Mouse (Mus musculus) hindbrain, embryonic 14.5 days (tissue): ENCODE data around the gene Rexo2. TPM values are rescaled to one million over a fixed set of nuclear protein-coding genes. Genes with fewer than 3 reads are reported as not detected.
A peak's percentile ranks its signal among the peaks of the same experiment; 100 is the strongest.

ENCODE experiments used
- ATAC-seq: fragments of 200-750 bp; cut with Nextera tagmentation; 2 replicates; pipeline ENCODE4 v1.8.0; 2017; ENCODE audit warnings: moderate number of reproducible peaks, mild to moderate bottlenecking, moderate TSS enrichment, moderate library complexity; ENCODE audit not compliant: low FRiP score
- DNase-seq: peaks from one replicate; pipeline ENCODE4 v3.0.0-alpha.2; 2015; ENCODE audit warnings: low spot score
- H3K27ac ChIP-seq: fragments of 300-500 bp; sonication (generic); 2 replicates; pipeline ENCODE4 v1.5.1; 2014; ENCODE audit warnings: mild to moderate bottlenecking, moderate library complexity
- H3K27me3 ChIP-seq: fragments of 300-500 bp; sonication (generic); 2 replicates; pipeline ENCODE4 v1.6.1; 2014; ENCODE audit warnings: mild to moderate bottlenecking, low read length, mixed read lengths; ENCODE audit not compliant: control insufficient read depth, insufficient read depth
- H3K36me3 ChIP-seq: fragments of 300-500 bp; sonication (generic); replicated peaks from 2 replicates; pipeline ENCODE4 v1.6.1; 2014; ENCODE audit not compliant: control insufficient read depth, insufficient read depth
- H3K4me1 ChIP-seq: fragments of 300-500 bp; sonication (generic); replicated peaks from 2 replicates; pipeline ENCODE4 v1.6.1; 2014; ENCODE audit warnings: antibody characterized with exemption, low read length, mixed read lengths; ENCODE audit not compliant: control insufficient read depth, insufficient read depth
- H3K4me2 ChIP-seq: fragments of 300-500 bp; sonication (generic); replicated peaks from 2 replicates; pipeline ENCODE4 v1.6.1; 2014; ENCODE audit warnings: mild to moderate bottlenecking, moderate library complexity
- H3K4me3 ChIP-seq: fragments of 300-500 bp; sonication (generic); replicated peaks from 2 replicates; pipeline ENCODE4 v1.5.1; 2014; ENCODE audit warnings: mild to moderate bottlenecking, low read length
- H3K9ac ChIP-seq: fragments of 300-500 bp; sonication (generic); 2 replicates; pipeline ENCODE4 v1.6.1; 2014
- H3K9me3 ChIP-seq: fragments of 300-500 bp; sonication (generic); 2 replicates; pipeline ENCODE4 v1.6.1; 2016; ENCODE audit warnings: low read length; ENCODE audit not compliant: control insufficient read depth
- WGBS: fragments of 180-500 bp; shearing (Covaris S2); extraction: QIAGEN DNeasy Blood & Tissue Kit; methylation state at CpG from one replicate; pipeline ENCODE4 v1.1.7; 2014; 5-methylcytosine and 5-hydroxymethylcytosine counted together
- polyA plus RNA-seq: library from polyadenylated mRNA; unstranded; fragments of >200 nt; fragmentation: Nextera tagmentation; extraction: Ambion mirVana; gene quantifications from 2 replicates; pipeline ENCODE4 v1.2.1, GENCODE M21; 2014

The Rexo2 gene
- polyA plus RNA-seq, 1 experiment from 2014 or later = 83.7 TPM

- no peaks in the 10 kb centered on the region for H3K9me3 ChIP-seq
- 0 out of 2 replicates have a peak overlapping the region, but pooled peaks have one; percentile 26 for H3K27ac ChIP-seq
- no peak overlapping the region for H3K4me3 ChIP-seq
- no peak for ATAC-seq
- H3K27me3 ChIP-seq = no peaks in the 10 kb centered on the region
- 60% methylated on average over 8 of the region's 8 CpGs for WGBS
- H3K36me3 ChIP-seq = no peaks in the 10 kb centered on the region
- H3K9ac ChIP-seq = no peak overlapping the region
- H3K4me2 ChIP-seq = no peak overlapping the region
- DNase-seq = no peak
- H3K4me1 ChIP-seq = no peaks in the 10 kb centered on the region
These were observed 24.4 kb upstream of the Rexo2 start for GRCm38 (mm10) chr9:48504741-48505365.

- ATAC-seq = no peak
These were observed 22.6 kb upstream of the Rexo2 start for GRCm38 (mm10) chr9:48503001-48503400.

GRCm38 (mm10) chr9:48501192-48501591 is 20.8 kb upstream of the Rexo2 start:
- no peaks in the 10 kb centered on the region for H3K36me3 ChIP-seq
- no peaks in the 10 kb centered on the region for H3K27me3 ChIP-seq
- peaks cover 2% of the 10 kb centered on the region for H3K4me1 ChIP-seq
- WGBS = 85% methylated on average over 7 of the region's 7 CpGs
- ATAC-seq (no peak), DNase-seq (no peak)
- no peak overlapping the region for H3K9ac ChIP-seq
- no peaks in the 10 kb centered on the region for H3K9me3 ChIP-seq
- no peak overlapping the region for H3K4me3 ChIP-seq
- H3K4me2 ChIP-seq = no peak overlapping the region
- no peak overlapping the region for H3K27ac ChIP-seq

More at GRCm38 (mm10) chr9:48503001-48503400, 22.6 kb upstream of the Rexo2 start:
- no peaks in the 10 kb centered on the region for H3K4me1 ChIP-seq
- WGBS = 78% methylated on average over 2 of the region's 2 CpGs
- no peaks in the 10 kb centered on the region for H3K9me3 ChIP-seq
- H3K4me3 ChIP-seq = no peak overlapping the region
- no peak overlapping the region for H3K4me2 ChIP-seq
- H3K9ac ChIP-seq = no peak overlapping the region
- no peaks in the 10 kb centered on the region for H3K36me3 ChIP-seq
- no peak for DNase-seq
- H3K27me3 ChIP-seq = no peaks in the 10 kb centered on the region
- no peak overlapping the region for H3K27ac ChIP-seq

GRCm38 (mm10) chr9:48495548-48495932 is 15.1 kb upstream of the Rexo2 start:
- Histone ChIP-seq H3K4me1 (peaks cover 24% of the 10 kb centered on the region), H3K27ac (peak overlapping the region; percentile 94), H3K27me3 (no peaks in the 10 kb centered on the region), H3K9ac (peak overlapping the region; percentile 95), H3K4me3 (peak overlapping the region; percentile 95), H3K4me2 (peak overlapping the region; percentile 73), H3K36me3 (peaks cover 27% of the 10 kb centered on the region), H3K9me3 (no peaks in the 10 kb centered on the region)
- WGBS = 3% methylated on average over 34 of the region's 34 CpGs
- DNase-seq = peak; percentile 50
- peak; percentile 71 for ATAC-seq

- no peaks in the 10 kb centered on the region for H3K27me3 ChIP-seq
- H3K36me3 ChIP-seq = peaks cover 31% of the 10 kb centered on the region
- peak within 1 kb of the TSS; percentile 94 for H3K27ac ChIP-seq
- H3K9ac ChIP-seq = peak within 1 kb of the TSS; percentile 95
- WGBS = under 1% methylated on average over 72 of the region's 72 CpGs
- H3K4me2 ChIP-seq = peak within 1 kb of the TSS; percentile 75
- H3K4me1 ChIP-seq = peaks cover 24% of the 10 kb centered on the region
- peak within 1 kb of the TSS; percentile 95 for H3K4me3 ChIP-seq
- peak; percentile 99 for ATAC-seq
- H3K9me3 ChIP-seq = no peaks in the 10 kb centered on the region
- peak; percentile 97 for DNase-seq
These were observed 14.6 kb upstream of the Rexo2 start, which contains the start of the genes Rbm7 and Gm5617 for GRCm38 (mm10) chr9:48494817-48495547. TSS of gene Rbm7 (minus strand) at chr9:48495299. TSS of gene Gm5617 (plus strand) at chr9:48495442.

- no peak overlapping the region for H3K27ac ChIP-seq
- no peak for ATAC-seq
- 0 out of 2 replicates have a peak, but pooled peaks cover 12% of the 10 kb centered on the region for H3K36me3 ChIP-seq
- no peak for DNase-seq
- H3K4me3 ChIP-seq = peak overlapping the region; percentile 85
- H3K4me2 ChIP-seq = peak overlapping the region; percentile 86
- no peaks in the 10 kb centered on the region for H3K27me3 ChIP-seq
- WGBS = 41% methylated on average over 20 of the region's 20 CpGs
- no peak overlapping the region; the same call in 1 of the 2 replicates for H3K9ac ChIP-seq
- no peaks in the 10 kb centered on the region for H3K4me1 ChIP-seq
- H3K9me3 ChIP-seq = no peaks in the 10 kb centered on the region
These were observed 1.1 kb upstream of the Rexo2 start for GRCm38 (mm10) chr9:48481214-48482134.

GRCm38 (mm10) chr9:48479838-48480410 is 499 bp downstream of the Rexo2 start:
- DNase-seq (no peak), ATAC-seq (peak; percentile 56; the same call in 1 of the 2 replicates)
- Histone ChIP-seq H3K27me3 (no peaks in the 10 kb centered on the region), H3K4me2 (peak overlapping the region; percentile 86), H3K9me3 (no peaks in the 10 kb centered on the region), H3K36me3 (0 out of 2 replicates have a peak, but pooled peaks cover 10% of the 10 kb centered on the region), H3K9ac (peak overlapping the region; percentile 84), H3K4me1 (no peaks in the 10 kb centered on the region), H3K4me3 (peak overlapping the region; percentile 85), H3K27ac (no peak overlapping the region)
- 8% methylated on average over 25 of the region's 25 CpGs for WGBS

GRCm38 (mm10) chr9:48478808-48479207 is 1.6 kb downstream of the Rexo2 start:
- no peak for DNase-seq
- H3K4me2 ChIP-seq = no peak overlapping the region
- H3K4me3 ChIP-seq = no peak overlapping the region
- no peak overlapping the region for H3K9ac ChIP-seq
- no peaks in the 10 kb centered on the region for H3K27me3 ChIP-seq
- no peak overlapping the region for H3K27ac ChIP-seq
- no peak for ATAC-seq
- H3K36me3 ChIP-seq = peaks cover 15% of the 10 kb centered on the region
- no peaks in the 10 kb centered on the region for H3K4me1 ChIP-seq
- WGBS = 98% methylated on average over 4 of the region's 4 CpGs
- H3K9me3 ChIP-seq = no peaks in the 10 kb centered on the region
